Mouse (Mus musculus): ENCODE results near the gene Msl3l2. TPM values are rescaled to one million over a fixed set of nuclear protein-coding genes. Genes with fewer than 3 reads are reported as not detected.
A peak's percentile ranks its signal among the peaks of the same experiment; 100 is the strongest.

Msl3l2 gene
- polyA plus RNA-seq (2015; fragmentation: Nextera tagmentation; extraction: Ambion mirVana): 5.2 and 5.8 TPM in 2 replicates

DNA sequence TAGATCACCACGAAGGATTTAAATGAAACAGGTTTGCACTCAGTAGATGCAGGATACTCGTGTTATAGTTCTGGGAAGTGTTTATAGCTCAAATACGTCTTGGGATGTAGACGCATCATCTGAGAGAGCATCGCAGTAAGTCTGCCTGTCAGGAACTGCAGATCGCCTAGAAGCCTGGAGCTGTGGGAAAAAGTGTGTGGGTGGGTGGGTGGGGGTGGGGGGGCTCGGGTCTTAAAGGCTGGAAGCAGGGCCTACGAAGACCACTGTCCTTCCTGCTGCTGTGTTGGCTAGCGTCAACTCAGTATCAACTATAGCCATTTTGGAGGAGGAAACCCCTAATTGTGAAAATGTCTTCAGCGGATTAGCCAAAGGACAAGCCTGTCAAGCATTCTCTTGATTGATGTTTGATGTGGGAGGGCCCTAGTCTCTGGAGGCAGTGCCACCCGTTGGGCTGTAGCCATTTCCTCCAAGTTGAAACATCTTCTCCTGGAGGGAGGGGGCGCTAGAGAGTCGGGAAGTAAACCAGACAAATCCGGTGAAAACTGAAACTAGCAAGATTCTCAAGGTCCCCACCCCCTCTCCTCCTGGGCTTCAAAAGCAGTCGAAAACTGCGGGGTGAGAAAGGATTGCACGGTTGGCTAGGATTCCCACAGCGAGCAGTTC, at the start of gene Msl3l2:
Msl3l2 (plus strand) TSS at position 585 of the 663 bp plus-strand sequence.
- peak; percentile 72; the same call in 1 of the 2 replicates for ATAC-seq (ENCODE audit: insufficient number of reproducible peaks, low FRiP score, low TSS enrichment, low read depth)
- Histone ChIP-seq H3K4me2 (peak within 1 kb of the TSS; percentile 40), H3K9me3 (no peaks in the 10 kb centered on the region), H3K4me3 (peak within 1 kb of the TSS; percentile 34), H3K27me3 (no peaks in the 10 kb centered on the region), H3K9ac (0 out of 2 replicates have a peak within 1 kb of the TSS, but pooled peaks have one; percentile 14), H3K36me3 (no peaks in the 10 kb centered on the region), H3K4me1 (peaks cover 4% of the 10 kb centered on the region; the same call in 1 of the 2 replicates), H3K27ac (no peak within 1 kb of the TSS)
- WGBS: 28% methylated on average over 18 of the region's 18 CpGs

DNA sequence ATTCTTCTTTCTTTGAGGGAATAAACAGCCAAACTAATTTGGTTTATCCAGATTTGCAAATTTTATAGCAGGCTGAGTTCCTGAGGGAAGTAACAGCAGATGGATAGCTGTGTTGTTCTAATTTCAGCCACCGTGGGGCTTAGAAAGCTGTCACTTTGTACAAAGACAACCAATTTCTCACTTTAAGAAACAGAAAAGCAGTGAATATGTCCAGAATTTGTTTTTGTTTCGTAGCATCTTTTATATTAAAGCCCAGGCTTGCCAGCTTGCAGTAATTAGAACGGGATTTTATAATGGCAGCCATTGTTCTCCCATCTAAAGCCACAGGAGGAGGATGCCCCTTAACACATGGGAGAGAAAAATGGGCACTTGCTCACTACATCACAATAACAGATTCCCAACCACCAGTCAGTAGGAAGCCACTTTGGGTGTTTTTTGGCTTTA, 47.7 kb upstream of the Msl3l2 start:
- H3K27ac ChIP-seq: no peak overlapping the region
- H3K9ac ChIP-seq: no peak overlapping the region
- 50% methylated on average over 3 of the region's 3 CpGs for WGBS
- H3K36me3 ChIP-seq: no peaks in the 10 kb centered on the region
- no peaks in the 10 kb centered on the region for H3K9me3 ChIP-seq
- H3K4me1 ChIP-seq: no peaks in the 10 kb centered on the region
- no peak overlapping the region for H3K4me2 ChIP-seq
- no peak overlapping the region for H3K4me3 ChIP-seq
- ATAC-seq (ENCODE audit: insufficient number of reproducible peaks, low FRiP score, low TSS enrichment, low read depth): no peak
- H3K27me3 ChIP-seq: no peaks in the 10 kb centered on the region

DNA sequence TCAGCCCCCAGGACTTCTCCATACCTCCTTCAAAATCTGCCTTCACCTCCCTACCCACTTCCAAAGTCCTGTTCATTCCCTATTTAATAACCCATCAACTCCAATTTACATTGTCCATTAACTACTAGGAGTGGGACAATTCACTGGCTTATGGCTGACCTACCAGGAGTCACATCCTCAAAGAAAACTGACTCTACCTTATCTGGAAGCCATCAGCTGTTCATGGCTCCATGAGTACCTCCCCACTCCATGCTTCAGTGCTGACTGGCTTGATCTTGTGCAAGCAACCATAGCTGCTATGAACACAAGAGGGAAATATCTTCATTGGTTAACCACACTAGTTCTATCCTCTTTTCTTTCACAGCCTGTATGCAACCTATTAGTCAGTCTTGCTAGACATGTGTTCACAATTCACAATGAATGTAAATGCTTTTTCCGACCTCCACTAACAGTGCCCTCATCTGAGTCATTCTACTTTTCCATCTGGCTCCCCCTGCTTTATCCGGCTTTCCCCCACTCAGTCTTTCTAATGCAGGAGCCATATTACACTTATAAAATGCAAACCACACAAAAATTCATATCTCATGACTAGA, 45.4 kb upstream of the Msl3l2 start:
- Histone ChIP-seq H3K4me1 (no peaks in the 10 kb centered on the region), H3K9me3 (no peaks in the 10 kb centered on the region), H3K27ac (no peak overlapping the region), H3K36me3 (no peaks in the 10 kb centered on the region), H3K4me2 (no peak overlapping the region), H3K4me3 (no peak overlapping the region), H3K9ac (no peak overlapping the region), H3K27me3 (no peaks in the 10 kb centered on the region)
- 64% methylated on average over 2 of the region's 2 CpGs for WGBS
- no peak for ATAC-seq (ENCODE audit: insufficient number of reproducible peaks, low FRiP score, low TSS enrichment, low read depth)

DNA sequence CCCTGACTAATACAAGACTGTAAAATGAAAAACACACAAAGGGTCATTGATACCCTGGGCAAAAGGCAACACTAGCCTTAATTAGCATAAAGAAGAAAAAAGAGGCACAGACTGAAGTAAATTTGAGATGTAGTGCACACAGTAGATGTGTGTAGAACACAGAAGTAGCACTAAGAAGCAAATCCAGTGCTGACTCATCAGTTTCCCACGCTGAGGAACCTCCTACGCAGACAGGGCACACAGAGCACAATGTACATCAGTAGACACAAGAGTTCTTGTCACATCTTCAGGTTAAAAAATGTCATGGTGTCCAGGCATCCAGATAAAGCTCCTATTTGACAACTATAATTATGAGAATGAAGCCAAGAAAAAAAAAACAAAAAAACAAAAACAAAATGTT, 44.0 kb upstream of the Msl3l2 start:
- Histone ChIP-seq H3K4me2 (no peak overlapping the region), H3K27me3 (no peaks in the 10 kb centered on the region), H3K27ac (no peak overlapping the region), H3K36me3 (no peaks in the 10 kb centered on the region), H3K4me1 (no peaks in the 10 kb centered on the region), H3K9ac (no peak overlapping the region), H3K4me3 (no peak overlapping the region), H3K9me3 (no peaks in the 10 kb centered on the region)
- WGBS: 92% methylated on average over 2 of the region's 2 CpGs
- ATAC-seq (ENCODE audit: insufficient number of reproducible peaks, low FRiP score, low TSS enrichment, low read depth): no peak

DNA sequence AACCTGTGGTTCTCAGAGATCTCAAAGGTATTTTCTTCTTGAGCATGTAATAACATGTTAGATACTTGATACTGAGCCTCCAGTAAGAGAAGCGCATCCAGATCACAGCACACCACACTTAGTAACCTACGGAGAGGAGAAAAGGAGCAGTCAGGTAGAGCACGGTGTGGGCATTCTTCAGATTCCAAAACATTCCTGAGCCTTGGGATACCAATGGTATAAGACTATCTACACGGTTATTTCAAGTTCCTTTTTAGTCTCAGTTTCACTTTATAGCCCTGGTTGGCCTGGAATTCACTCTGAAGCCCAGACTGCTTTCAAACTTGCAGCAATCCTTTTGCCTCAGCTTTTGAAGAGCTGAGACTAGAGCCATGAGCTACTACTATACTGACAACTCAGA, 17.0 kb upstream of the Msl3l2 start:
- Histone ChIP-seq H3K4me3 (no peak overlapping the region), H3K27ac (no peak overlapping the region), H3K9me3 (no peaks in the 10 kb centered on the region), H3K27me3 (no peaks in the 10 kb centered on the region), H3K4me1 (no peaks in the 10 kb centered on the region), H3K4me2 (no peak overlapping the region), H3K9ac (no peak overlapping the region), H3K36me3 (no peaks in the 10 kb centered on the region)
- no peak for ATAC-seq (ENCODE audit: insufficient number of reproducible peaks, low FRiP score, low TSS enrichment, low read depth)
- 65% methylated on average over 4 of the region's 4 CpGs for WGBS

DNA sequence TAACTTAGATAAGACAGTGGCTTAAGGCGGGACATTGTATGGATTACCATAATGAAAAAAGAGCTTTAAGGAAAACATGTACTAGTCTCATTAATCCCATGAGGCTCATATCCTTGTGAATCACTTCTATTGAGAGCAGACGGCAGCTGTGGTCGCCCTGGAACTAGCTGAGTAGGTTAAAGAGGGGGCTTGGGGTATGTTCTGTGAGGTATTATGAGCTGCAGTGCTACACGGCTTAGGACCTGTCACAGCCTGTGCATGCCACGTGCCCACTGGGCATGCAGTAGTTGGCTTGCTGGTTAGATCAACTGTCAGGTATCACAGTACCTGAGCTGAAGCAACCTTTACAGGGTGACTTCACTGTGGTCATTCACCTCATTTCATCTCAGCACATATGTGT, 12.1 kb upstream of the Msl3l2 start:
- Histone ChIP-seq H3K27ac (no peak overlapping the region), H3K27me3 (no peaks in the 10 kb centered on the region), H3K4me2 (no peak overlapping the region), H3K36me3 (no peaks in the 10 kb centered on the region), H3K4me1 (no peaks in the 10 kb centered on the region), H3K9me3 (no peaks in the 10 kb centered on the region), H3K4me3 (no peak overlapping the region), H3K9ac (no peak overlapping the region)
- WGBS: 53% methylated on average over 5 of the region's 5 CpGs
- ATAC-seq (ENCODE audit: insufficient number of reproducible peaks, low FRiP score, low TSS enrichment, low read depth): no peak

DNA sequence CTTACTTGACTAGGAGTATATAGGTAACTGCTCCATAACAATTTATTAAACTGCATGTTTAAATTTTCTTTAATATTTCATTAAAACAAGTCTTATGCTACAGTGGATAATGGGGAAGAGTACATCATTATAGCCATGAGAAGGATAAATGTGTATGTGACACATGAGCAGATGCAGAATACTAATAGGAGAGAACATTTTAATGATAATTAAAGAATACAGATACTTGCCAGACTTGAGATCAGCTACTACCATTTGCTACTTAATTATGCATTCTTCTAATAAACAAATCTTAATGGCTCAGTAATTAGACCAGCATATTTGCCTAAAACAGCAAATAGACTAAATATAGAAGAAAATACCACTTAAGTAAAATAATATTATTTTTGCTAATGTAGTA, 10.0 kb upstream of the Msl3l2 start:
- Histone ChIP-seq H3K36me3 (no peaks in the 10 kb centered on the region), H3K9me3 (no peaks in the 10 kb centered on the region), H3K4me3 (no peak overlapping the region), H3K27ac (no peak overlapping the region), H3K9ac (no peak overlapping the region), H3K4me2 (no peak overlapping the region), H3K4me1 (no peaks in the 10 kb centered on the region), H3K27me3 (no peaks in the 10 kb centered on the region)
- no peak for ATAC-seq (ENCODE audit: insufficient number of reproducible peaks, low FRiP score, low TSS enrichment, low read depth)

DNA sequence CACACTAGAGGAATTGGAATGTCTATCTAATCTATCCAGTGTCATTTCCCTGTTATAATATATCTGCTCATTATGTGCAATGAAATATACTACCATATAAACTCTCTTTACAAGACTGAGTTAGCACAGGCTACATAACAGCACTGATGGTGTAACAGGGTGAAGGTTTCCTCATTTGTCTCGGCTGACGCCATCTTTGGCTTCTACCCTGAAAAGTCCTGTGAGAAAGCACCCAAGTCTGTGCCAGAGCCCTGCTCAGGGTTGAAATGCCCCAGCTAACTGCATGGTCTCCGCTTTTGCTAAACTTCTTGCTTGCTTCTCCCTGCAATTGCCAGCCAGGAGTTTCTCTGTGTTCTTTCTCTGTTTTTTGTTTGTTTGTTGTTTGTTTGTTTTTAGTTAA, 7.6 kb upstream of the Msl3l2 start:
- Histone ChIP-seq H3K27me3 (no peaks in the 10 kb centered on the region), H3K4me2 (no peak overlapping the region), H3K9me3 (no peaks in the 10 kb centered on the region), H3K9ac (no peak overlapping the region), H3K27ac (no peak overlapping the region), H3K4me3 (no peak overlapping the region), H3K36me3 (no peaks in the 10 kb centered on the region), H3K4me1 (no peaks in the 10 kb centered on the region)
- no peak for ATAC-seq (ENCODE audit: insufficient number of reproducible peaks, low FRiP score, low TSS enrichment, low read depth)
- 73% methylated on average over 3 of the region's 3 CpGs for WGBS

DNA sequence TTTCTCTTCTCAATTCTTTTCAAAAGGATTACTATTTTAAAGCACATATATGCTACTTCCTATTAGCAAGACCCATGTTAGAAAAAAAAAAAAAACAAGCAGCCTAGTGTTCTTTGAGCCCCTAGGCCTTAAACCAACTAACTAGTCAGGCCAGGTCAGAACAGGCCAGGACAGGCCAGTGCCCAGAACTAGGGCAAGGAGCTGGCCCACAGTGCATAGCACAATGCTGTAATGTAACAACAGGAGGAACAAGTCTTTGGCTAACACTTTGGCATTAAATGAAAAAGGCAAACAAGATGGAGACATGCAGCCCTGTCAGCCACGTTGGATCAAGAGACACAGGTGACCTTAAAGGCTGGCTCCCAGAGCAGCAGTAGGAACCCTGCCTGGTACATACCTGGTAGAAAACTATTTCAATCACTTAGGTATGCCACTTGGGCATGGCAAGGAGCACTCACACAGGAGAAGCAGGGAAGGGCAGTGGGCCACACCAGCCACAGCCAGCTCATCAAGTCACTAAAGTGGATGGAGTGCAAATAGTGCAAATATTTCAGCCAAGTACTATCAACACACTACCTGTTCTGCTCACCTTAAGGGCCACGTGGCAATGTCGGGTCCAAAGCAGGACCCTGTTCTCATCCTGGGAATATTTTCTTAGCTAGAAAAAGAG, 6.9 kb upstream of the Msl3l2 start:
- H3K36me3 ChIP-seq: no peaks in the 10 kb centered on the region
- H3K4me1 ChIP-seq: no peaks in the 10 kb centered on the region
- ATAC-seq (ENCODE audit: insufficient number of reproducible peaks, low FRiP score, low TSS enrichment, low read depth): no peak
- no peak overlapping the region for H3K27ac ChIP-seq
- H3K9ac ChIP-seq: no peak overlapping the region
- no peaks in the 10 kb centered on the region for H3K9me3 ChIP-seq
- 86% methylated on average over 3 of the region's 3 CpGs for WGBS
- H3K27me3 ChIP-seq: no peaks in the 10 kb centered on the region
- no peak overlapping the region for H3K4me3 ChIP-seq
- no peak overlapping the region for H3K4me2 ChIP-seq

DNA sequence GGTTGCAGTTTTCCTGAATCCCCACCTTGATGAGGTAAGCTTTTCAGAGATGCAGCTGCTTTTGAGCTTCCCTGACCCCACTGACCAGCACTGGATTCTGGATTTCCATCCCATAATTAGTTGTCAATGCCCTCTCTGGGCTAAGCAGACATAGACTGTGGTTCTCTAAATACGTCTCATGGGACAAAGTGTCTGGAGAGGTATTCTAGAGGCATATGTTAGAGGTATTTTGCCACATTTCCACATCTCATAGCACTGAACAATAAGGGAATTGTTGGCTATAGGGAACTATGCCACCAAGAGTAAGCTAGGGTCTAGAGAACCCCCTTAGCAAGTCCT, 248 bp downstream of the Msl3l2 start:
- 43% methylated on average over 1 of the region's 1 CpGs for WGBS
- no peak for ATAC-seq (ENCODE audit: insufficient number of reproducible peaks, low FRiP score, low TSS enrichment, low read depth)
- H3K27me3 ChIP-seq: no peaks in the 10 kb centered on the region
- H3K36me3 ChIP-seq: no peaks in the 10 kb centered on the region
- H3K9ac ChIP-seq: 0 out of 2 replicates have a peak overlapping the region, but pooled peaks have one; percentile 14
- H3K4me2 ChIP-seq: peak overlapping the region; percentile 40
- H3K4me3 ChIP-seq: peak overlapping the region; percentile 34
- H3K4me1 ChIP-seq: peaks cover 4% of the 10 kb centered on the region; the same call in 1 of the 2 replicates
- no peaks in the 10 kb centered on the region for H3K9me3 ChIP-seq
- H3K27ac ChIP-seq: no peak overlapping the region

DNA sequence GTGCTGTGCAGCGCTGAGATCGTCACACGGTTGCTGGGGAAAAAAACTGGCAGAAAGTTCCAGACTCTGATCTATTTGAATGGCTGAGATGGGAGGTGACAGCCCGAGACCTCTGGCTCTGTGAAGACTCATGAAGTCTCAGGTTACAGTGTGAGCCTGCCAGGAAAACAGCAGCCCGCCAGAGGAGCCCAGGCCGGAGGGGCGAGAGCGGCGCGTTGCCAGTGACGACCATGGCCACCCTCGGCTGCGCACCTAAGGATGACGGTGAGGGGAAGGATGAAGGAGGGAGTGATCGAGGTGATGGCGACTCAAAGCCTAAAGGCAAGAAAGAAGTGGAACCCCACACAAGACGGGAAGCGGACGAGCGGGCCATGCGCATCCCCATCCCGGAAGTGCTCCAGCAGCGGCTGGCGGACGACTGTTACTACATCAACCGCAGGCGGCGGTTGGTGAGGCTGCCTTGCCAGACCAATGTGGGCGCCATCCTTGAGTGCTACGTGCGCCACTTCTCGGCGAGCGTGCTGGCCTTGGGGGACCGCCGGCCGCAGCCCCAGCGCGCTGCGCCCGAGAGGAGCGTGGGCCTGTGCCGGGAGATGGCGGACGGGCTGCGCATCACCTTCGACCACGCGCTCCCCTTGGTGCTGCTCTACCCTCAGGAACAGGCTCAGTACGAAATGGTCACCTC, 8.4 kb downstream of the Msl3l2 start:
- peaks cover 8% of the 10 kb centered on the region for H3K4me1 ChIP-seq
- peak overlapping the region; percentile 64 for H3K4me3 ChIP-seq
- peak; percentile 84 for ATAC-seq (ENCODE audit: insufficient number of reproducible peaks, low FRiP score, low TSS enrichment, low read depth)
- peak overlapping the region; percentile 90 for H3K4me2 ChIP-seq
- WGBS: under 1% methylated on average over 50 of the region's 50 CpGs
- H3K27me3 ChIP-seq: no peaks in the 10 kb centered on the region
- H3K36me3 ChIP-seq: no peaks in the 10 kb centered on the region
- H3K9ac ChIP-seq: peak overlapping the region; percentile 55
- peak overlapping the region; percentile 73 for H3K27ac ChIP-seq
- no peaks in the 10 kb centered on the region for H3K9me3 ChIP-seq

Data from limb, embryonic 15.5 days (tissue).